17 mouse cellular contexts compared by ENCODE assay signal in the genomic region with DNA sequence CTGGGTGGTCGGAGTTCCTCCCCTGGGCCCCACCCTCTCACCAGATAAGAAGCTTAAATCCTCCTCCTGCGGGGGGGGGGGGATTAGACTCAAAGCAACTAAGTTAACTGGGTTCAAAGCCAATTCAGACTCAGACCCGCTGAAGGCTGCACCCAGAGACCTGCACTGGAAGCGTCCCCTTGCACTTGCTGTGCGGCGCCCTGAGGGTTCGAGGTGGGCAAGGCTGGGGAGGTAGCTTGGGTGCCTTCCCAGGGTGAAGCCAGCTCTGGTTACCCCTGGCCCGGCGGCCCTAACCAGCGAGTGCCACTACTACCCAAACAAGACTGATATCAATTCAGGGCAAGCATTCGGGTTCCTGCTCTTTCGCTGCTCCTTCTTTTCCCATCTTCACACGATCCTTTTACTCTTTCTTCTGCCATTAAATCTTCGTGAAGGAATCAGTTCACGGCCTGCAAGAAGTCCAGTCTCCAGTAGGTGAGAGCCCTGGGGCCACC. TPM values are rescaled to one million over a fixed set of nuclear protein-coding genes. Genes with fewer than 3 reads are reported as not detected.
A peak's percentile ranks its signal among the peaks of the same experiment; 100 is the strongest.
DNase-seq lines count a peak whose midpoint lies in the region; ATAC-seq and TF ChIP-seq lines count a peak whose summit lies in the region.
"Had no signal": no experiment of that assay in that cellular context is flagged by ENCODE, and none has a peak within 500 bp of the region (broad histone marks: within the 10 kb centered on the region; RNA-seq: fewer than 3 reads in every experiment).

No protein-coding gene starts in this region.

- no peak for ATAC-seq in forebrain, embryonic 14.5 days
- no peak for ATAC-seq in forebrain, postnatal 0 days
- ATAC-seq in lung, embryonic 16.5 days (ENCODE audit: low read depth): no peak
- ATAC-seq in midbrain, embryonic 14.5 days (ENCODE audit: low FRiP score, low TSS enrichment): no peak
- ATAC-seq in hindbrain, embryonic 12.5 days (ENCODE audit: low FRiP score): no peak

- H3K4me3 ChIP-seq in forebrain, embryonic 14.5 days (ENCODE audit: low read depth, low read length): no peak overlapping the region
- no peak overlapping the region for H3K4me3 ChIP-seq in forebrain, postnatal 0 days (ENCODE audit: low read depth, low read length)
- peak overlapping the region; percentile 35 for H3K4me3 ChIP-seq in lung, embryonic 16.5 days (ENCODE audit: low read length)
- H3K4me3 ChIP-seq in midbrain, embryonic 14.5 days (replicated peaks; ENCODE audit: low read depth, low read length): no peak overlapping the region
- H3K4me3 ChIP-seq in kidney, adult 2 months (ENCODE audit: insufficient read depth, low read depth, low read length): no peak overlapping the region
- no peak overlapping the region for H3K4me3 ChIP-seq in hindbrain, embryonic 12.5 days
- H3K4me3 ChIP-seq: embryonic facial prominence, embryonic 15.5 days; forebrain, embryonic 12.5 days had no signal

- H3K9me3 ChIP-seq in forebrain, embryonic 14.5 days (replicated peaks; ENCODE audit: control insufficient read depth, low read length): no peaks in the 10 kb centered on the region
- no peaks in the 10 kb centered on the region for H3K9me3 ChIP-seq in forebrain, postnatal 0 days (ENCODE audit: low read length)
- no peaks in the 10 kb centered on the region for H3K9me3 ChIP-seq in lung, embryonic 16.5 days (ENCODE audit: control insufficient read depth, low read length)
- no peaks in the 10 kb centered on the region for H3K9me3 ChIP-seq in midbrain, embryonic 14.5 days (ENCODE audit: control insufficient read depth, low read length)
- H3K9me3 ChIP-seq in hindbrain, embryonic 12.5 days (replicated peaks): 0 out of 2 replicates have a peak, but pooled peaks cover 2% of the 10 kb centered on the region
- H3K9me3 ChIP-seq: embryonic facial prominence, embryonic 15.5 days; forebrain, embryonic 12.5 days had no signal

- TF ChIP-seq CTCF in forebrain, postnatal 0 days (IDR thresholded peaks at IDR 0.05; ENCODE audit: low read depth): no peak
- TF ChIP-seq CTCF in brain, embryonic 14.5 days (IDR thresholded peaks at IDR 0.05; ENCODE audit: borderline replicate concordance, extremely low read depth, insufficient read depth, insufficient read length): no peak
- no peak for TF ChIP-seq CTCF in kidney, adult 2 months (conservative IDR thresholded peaks at IDR 0.05; ENCODE audit: insufficient read depth, insufficient read length, low read depth, low read length)

- no peak overlapping the region for H3K4me2 ChIP-seq in forebrain, embryonic 14.5 days (ENCODE audit: low read length)
- no peak overlapping the region for H3K4me2 ChIP-seq in forebrain, postnatal 0 days (ENCODE audit: low read depth)
- H3K4me2 ChIP-seq in lung, embryonic 16.5 days (ENCODE audit: low read depth, low read length): peak overlapping the region; percentile 74
- peak overlapping the region; percentile 8 for H3K4me2 ChIP-seq in midbrain, embryonic 14.5 days (ENCODE audit: low read length)
- no peak overlapping the region for H3K4me2 ChIP-seq in hindbrain, embryonic 12.5 days (replicated peaks)
- H3K4me2 ChIP-seq: embryonic facial prominence, embryonic 15.5 days; forebrain, embryonic 12.5 days had no signal

- H3K27me3 ChIP-seq in forebrain, embryonic 14.5 days (replicated peaks; ENCODE audit: control insufficient read depth, insufficient read depth, low read length): peaks cover 97% of the 10 kb centered on the region
- H3K27me3 ChIP-seq in forebrain, postnatal 0 days (ENCODE audit: insufficient read depth, low read length): peaks cover 88% of the 10 kb centered on the region
- H3K27me3 ChIP-seq in lung, embryonic 16.5 days (ENCODE audit: control insufficient read depth, insufficient read depth, low read depth, low read length): peaks cover 70% of the 10 kb centered on the region
- peaks cover 96% of the 10 kb centered on the region for H3K27me3 ChIP-seq in midbrain, embryonic 14.5 days (ENCODE audit: control insufficient read depth, insufficient read depth, low read length)
- H3K27me3 ChIP-seq in kidney, adult 2 months (replicated peaks; ENCODE audit: control insufficient read depth, insufficient read depth, low read length): peaks cover 12% of the 10 kb centered on the region
- H3K27me3 ChIP-seq in hindbrain, embryonic 12.5 days: peaks cover 97% of the 10 kb centered on the region

- no peak overlapping the region for H3K9ac ChIP-seq in forebrain, embryonic 14.5 days (ENCODE audit: low read length)
- H3K9ac ChIP-seq in forebrain, postnatal 0 days: no peak overlapping the region
- peak overlapping the region; percentile 60 for H3K9ac ChIP-seq in lung, embryonic 16.5 days (ENCODE audit: low read length)
- no peak overlapping the region for H3K9ac ChIP-seq in midbrain, embryonic 14.5 days (replicated peaks; ENCODE audit: low read length)
- no peak overlapping the region for H3K9ac ChIP-seq in hindbrain, embryonic 12.5 days
- H3K9ac ChIP-seq: embryonic facial prominence, embryonic 15.5 days; forebrain, embryonic 12.5 days had no signal

- WGBS in forebrain, embryonic 14.5 days: 1% methylated on average over 15 of the region's 15 CpGs
- WGBS in forebrain, postnatal 0 days: 1% methylated on average over 15 of the region's 15 CpGs
- WGBS in lung, embryonic 16.5 days: 3% methylated on average over 15 of the region's 15 CpGs
- 1% methylated on average over 15 of the region's 15 CpGs for WGBS in midbrain, embryonic 14.5 days
- WGBS in kidney, adult 2 months: 3% methylated on average over 15 of the region's 15 CpGs
- WGBS in hindbrain, embryonic 12.5 days: 2% methylated on average over 15 of the region's 15 CpGs

- 0 out of 2 replicates have a peak, but pooled peaks cover 2% of the 10 kb centered on the region for H3K4me1 ChIP-seq in forebrain, embryonic 14.5 days (ENCODE audit: control insufficient read depth, insufficient read depth, low read length)
- H3K4me1 ChIP-seq in forebrain, postnatal 0 days (ENCODE audit: insufficient read depth): no peaks in the 10 kb centered on the region
- peaks cover 9% of the 10 kb centered on the region; the same call in 1 of the 2 replicates for H3K4me1 ChIP-seq in lung, embryonic 16.5 days (replicated peaks; ENCODE audit: control insufficient read depth, insufficient read depth, low read length)
- H3K4me1 ChIP-seq in midbrain, embryonic 14.5 days (ENCODE audit: control insufficient read depth, insufficient read depth, low read length): 0 out of 2 replicates have a peak, but pooled peaks cover 10% of the 10 kb centered on the region
- no peaks in the 10 kb centered on the region for H3K4me1 ChIP-seq in kidney, adult 2 months (ENCODE audit: control insufficient read depth, insufficient read depth, low read length)
- H3K4me1 ChIP-seq in hindbrain, embryonic 12.5 days: peaks cover 11% of the 10 kb centered on the region

- no peaks in the 10 kb centered on the region for H3K36me3 ChIP-seq in forebrain, embryonic 14.5 days (ENCODE audit: control insufficient read depth, insufficient read depth, low read length)
- no peaks in the 10 kb centered on the region for H3K36me3 ChIP-seq in forebrain, postnatal 0 days (ENCODE audit: insufficient read depth)
- no peaks in the 10 kb centered on the region for H3K36me3 ChIP-seq in lung, embryonic 16.5 days (ENCODE audit: control insufficient read depth, insufficient read depth, low read length)
- H3K36me3 ChIP-seq in midbrain, embryonic 14.5 days (ENCODE audit: control insufficient read depth, insufficient read depth, low read length): no peaks in the 10 kb centered on the region
- no peaks in the 10 kb centered on the region for H3K36me3 ChIP-seq in kidney, adult 2 months (ENCODE audit: control insufficient read depth, insufficient read depth, low read length)
- no peaks in the 10 kb centered on the region for H3K36me3 ChIP-seq in hindbrain, embryonic 12.5 days
- H3K36me3 ChIP-seq: embryonic facial prominence, embryonic 15.5 days; forebrain, embryonic 12.5 days had no signal

- no peak for TF ChIP-seq POLR2A in brain, embryonic 14.5 days (IDR thresholded peaks at IDR 0.05; ENCODE audit: borderline replicate concordance, extremely low read depth, insufficient read depth, insufficient read length, poor library complexity, severe bottlenecking)
- no peak for TF ChIP-seq POLR2A in kidney, adult 2 months (IDR thresholded peaks at IDR 0.05; ENCODE audit: low read depth, low read length)

- peak; percentile 3 for DNase-seq in forebrain, embryonic 14.5 days (ENCODE audit: low spot score)
- no peak for DNase-seq in forebrain, postnatal 0 days
- DNase-seq in lung, postnatal 36 days: no peak
- peak; percentile 15 for DNase-seq in brain, embryonic 14.5 days (ENCODE audit: low read depth)
- DNase-seq in midbrain, embryonic 14.5 days: no peak
- DNase-seq in kidney, adult 2 months: no peak
- DNase-seq: cerebellum, adult 11 months; cerebellum, postnatal 36 days; kidney, postnatal 10 days; right cerebral cortex, postnatal 4 days had no signal

- no peak overlapping the region for H3K27ac ChIP-seq in forebrain, embryonic 14.5 days (ENCODE audit: low read depth, low read length)
- H3K27ac ChIP-seq in forebrain, postnatal 0 days (ENCODE audit: low read depth, low read length): no peak overlapping the region
- H3K27ac ChIP-seq in lung, embryonic 16.5 days (ENCODE audit: low read length): peak overlapping the region; percentile 12; the same call in 1 of the 2 replicates
- no peak overlapping the region for H3K27ac ChIP-seq in midbrain, embryonic 14.5 days (replicated peaks; ENCODE audit: low read depth, low read length)
- H3K27ac ChIP-seq in kidney, adult 2 months (ENCODE audit: insufficient read depth, low read depth, low read length): no peak overlapping the region
- no peak overlapping the region for H3K27ac ChIP-seq in hindbrain, embryonic 12.5 days
- H3K27ac ChIP-seq: embryonic facial prominence, embryonic 15.5 days; forebrain, embryonic 12.5 days had no signal

RNA-seq across cellular contexts. Expression of a gene that starts 3.0 kb away (rescaled TPM):
- 0.63 and 0.75 TPM in 2 replicates for polyA plus RNA-seq in forebrain, embryonic 14.5 days (2014; fragmentation: Nextera tagmentation; extraction: Ambion mirVana)
- 0.08 and 1.2 TPM in 2 replicates for total RNA-seq in forebrain, postnatal 0 days (2014; rRNA removed)
- polyA plus RNA-seq in forebrain, postnatal 0 days (2015; fragmentation: Nextera tagmentation; extraction: Ambion mirVana): 0.23 and 0.36 TPM in 2 replicates
- polyA plus RNA-seq in lung, embryonic 16.5 days (2015; fragmentation: Nextera tagmentation; extraction: Ambion mirVana): 7.5 and 8.2 TPM in 2 replicates
- 4.5 and 7.7 TPM in 2 replicates for polyA plus RNA-seq in brain, embryonic 14.5 days (2012; rRNA removed)
- 2.4 and 3.1 TPM in 2 replicates for polyA plus RNA-seq in midbrain, embryonic 14.5 days (2014; fragmentation: Nextera tagmentation; extraction: Ambion mirVana)
- 0.67 and 0.98 TPM in 2 replicates for polyA plus RNA-seq in kidney, adult 2 months (2012; rRNA removed)
- polyA plus RNA-seq in hindbrain, embryonic 12.5 days (2016; fragmentation: Nextera tagmentation; extraction: Ambion mirVana): 2.8 and 3.0 TPM in 2 replicates
- total RNA-seq: heart, postnatal 25 days; left cerebral cortex, postnatal 14 days; megakaryocyte, adult 5-6 weeks had no signal

RNA-seq across cellular contexts. Expression of a gene that starts 14.2 kb away (rescaled TPM):
- 0.24 and 0.61 TPM in 2 replicates for polyA plus RNA-seq in forebrain, embryonic 14.5 days (2014; fragmentation: Nextera tagmentation; extraction: Ambion mirVana)
- 1.2 TPM in 2 replicates for total RNA-seq in forebrain, postnatal 0 days (2014; rRNA removed)
- polyA plus RNA-seq in forebrain, postnatal 0 days (2015; fragmentation: Nextera tagmentation; extraction: Ambion mirVana): 0.34 and 0.74 TPM in 2 replicates
- 3.0 and 5.1 TPM in 2 replicates for polyA plus RNA-seq in lung, embryonic 16.5 days (2015; fragmentation: Nextera tagmentation; extraction: Ambion mirVana)
- 0.73 and 1.2 TPM in 2 replicates for polyA plus RNA-seq in brain, embryonic 14.5 days (2012; rRNA removed)
- polyA plus RNA-seq in midbrain, embryonic 14.5 days (2014; fragmentation: Nextera tagmentation; extraction: Ambion mirVana): 1.4 and 1.6 TPM in 2 replicates
- 0.02 and 0.15 TPM in 2 replicates for polyA plus RNA-seq in kidney, adult 2 months (2012; rRNA removed)
- polyA plus RNA-seq in hindbrain, embryonic 12.5 days (2016; fragmentation: Nextera tagmentation; extraction: Ambion mirVana): 1.6 and 1.9 TPM in 2 replicates
- total RNA-seq: megakaryocyte, adult 5-6 weeks had no signal

Comparison
In these comparisons a context has a peak if more than half of its experiments do, and no peak if none do; other contexts are left out.
1. DNase-seq: peak in forebrain, embryonic 14.5 days (single experiment) and brain, embryonic 14.5 days (single experiment); none in forebrain, postnatal 0 days (single experiment), lung, postnatal 36 days (single experiment), midbrain, embryonic 14.5 days (single experiment) and kidney, adult 2 months (single experiment).
2. H3K4me2 ChIP-seq: peak in lung, embryonic 16.5 days (single experiment) and midbrain, embryonic 14.5 days (single experiment); none in forebrain, embryonic 14.5 days (single experiment), forebrain, postnatal 0 days (single experiment) and hindbrain, embryonic 12.5 days (single experiment).